Mouse (Mus musculus) ES-Bruce4 (cell line): ENCODE measurements at regions not wholly inside any gene's neighbourhood (a gene's known extent, or its start where the extent isn't known, plus 50 kb on each side); places are given as distances from the start of the nearest gene placed in this dataset.

Source experiments
- H3K27ac ChIP-seq: 2 replicates; pipeline ENCODE4 v1.5.1; 2012; ENCODE audit warnings: low read length, inconsistent platforms; ENCODE audit not compliant: insufficient read depth
- H3K27me3 ChIP-seq: 2 replicates; pipeline ENCODE4 v1.6.1; 2012; ENCODE audit warnings: mild to moderate bottlenecking, low read length, inconsistent platforms; ENCODE audit not compliant: control insufficient read depth, poor library complexity, insufficient read depth, severe bottlenecking
- H3K36me3 ChIP-seq: 2 replicates; pipeline ENCODE4 v1.6.1; 2012; ENCODE audit warnings: inconsistent platforms, mild to moderate bottlenecking, low read length, moderate library complexity; ENCODE audit not compliant: control insufficient read depth, poor library complexity, insufficient read depth, severe bottlenecking
- H3K4me1 ChIP-seq: one replicate; pipeline ENCODE4 v1.8.1; 2011; ENCODE audit warnings: low read length; ENCODE audit not compliant: control insufficient read depth, insufficient read depth
- H3K4me3 ChIP-seq: 2 replicates; pipeline ENCODE4 v1.5.1; 2011; ENCODE audit warnings: low read depth, mild to moderate bottlenecking, low read length
- H3K9ac ChIP-seq: 2 replicates; pipeline ENCODE4 v1.6.1; 2012; ENCODE audit warnings: low read depth, mild to moderate bottlenecking, inconsistent platforms; ENCODE audit not compliant: poor library complexity, severe bottlenecking
- H3K9me3 ChIP-seq: replicated peaks from 2 replicates; pipeline ENCODE4 v1.6.1; 2012; ENCODE audit warnings: mild to moderate bottlenecking, low read length, inconsistent platforms; ENCODE audit not compliant: control insufficient read depth, poor library complexity, insufficient read depth, severe bottlenecking
- CTCF ChIP-seq: IDR thresholded peaks from one replicate; pipeline ENCODE4 v1.8.1; 2011; ENCODE audit warnings: low read depth, low read length
- EP300 ChIP-seq: IDR thresholded peaks from 2 replicates; pipeline ENCODE4 v1.6.1; 2011; ENCODE audit warnings: low read depth, low read length; ENCODE audit not compliant: insufficient read depth
- POLR2A ChIP-seq: IDR thresholded peaks from one replicate; pipeline ENCODE4 v1.8.1; 2011; ENCODE audit warnings: low read length; ENCODE audit not compliant: insufficient read depth

GRCm38 (mm10) chr2:28395391-28395790, 51.2 kb upstream of the Ppp1r26 start:
- no peaks in the 10 kb centered on the region for H3K27me3 ChIP-seq
- H3K36me3 ChIP-seq, result no peaks in the 10 kb centered on the region
- no peak overlapping the region for H3K27ac ChIP-seq
- peaks cover 10% of the 10 kb centered on the region for H3K9me3 ChIP-seq
- no peaks in the 10 kb centered on the region for H3K4me1 ChIP-seq
- TF ChIP-seq EP300, result no peak
- no peak for TF ChIP-seq POLR2A
- no peak for TF ChIP-seq CTCF
- H3K4me3 ChIP-seq, result no peak overlapping the region
- no peak overlapping the region for H3K9ac ChIP-seq
